Mouse (Mus musculus): ENCODE data around the gene Gltpd2. TPM values are rescaled to one million over a fixed set of nuclear protein-coding genes. Genes with fewer than 3 reads are reported as not detected.
"Not testable (repeated sequence)": the region's sequence is repeated elsewhere in the genome, so short reads cannot be mapped to it uniquely, and the experiment has no call there.

Gltpd2 gene
- polyA plus RNA-seq, 1 experiment from 2014 or later = 0.44 TPM

- WGBS = 28% methylated on average over 4 of the region's 4 CpGs
- no peak overlapping the region for H3K4me3 ChIP-seq
- DNase-seq (ENCODE audit: low spot score) = peak; percentile 63
- H3K4me1 ChIP-seq = peaks cover 19% of the 10 kb centered on the region
- H3K27me3 ChIP-seq (replicated peaks; ENCODE audit: low read depth, poor library complexity, severe bottlenecking) = peaks cover 17% of the 10 kb centered on the region
- no peaks in the 10 kb centered on the region for H3K36me3 ChIP-seq (replicated peaks)
- H3K9me3 ChIP-seq = no peaks in the 10 kb centered on the region
- no peak overlapping the region for H3K27ac ChIP-seq (replicated peaks)
Observed at GRCm38 (mm10) chr11:70506385-70506784, 12.6 kb upstream of the Gltpd2 start.

- Histone ChIP-seq H3K27me3 (replicated peaks; ENCODE audit: low read depth, poor library complexity, severe bottlenecking) (peaks cover 17% of the 10 kb centered on the region), H3K27ac (replicated peaks) (no peak overlapping the region), H3K36me3 (replicated peaks) (no peaks in the 10 kb centered on the region), H3K9me3 (no peaks in the 10 kb centered on the region), H3K4me1 (peaks cover 21% of the 10 kb centered on the region), H3K4me3 (no peak overlapping the region)
- DNase-seq (ENCODE audit: low spot score) = no peak
- WGBS = 75% methylated on average over 7 of the region's 7 CpGs
Observed at GRCm38 (mm10) chr11:70506962-70507515, 12.0 kb upstream of the Gltpd2 start.

DNA sequence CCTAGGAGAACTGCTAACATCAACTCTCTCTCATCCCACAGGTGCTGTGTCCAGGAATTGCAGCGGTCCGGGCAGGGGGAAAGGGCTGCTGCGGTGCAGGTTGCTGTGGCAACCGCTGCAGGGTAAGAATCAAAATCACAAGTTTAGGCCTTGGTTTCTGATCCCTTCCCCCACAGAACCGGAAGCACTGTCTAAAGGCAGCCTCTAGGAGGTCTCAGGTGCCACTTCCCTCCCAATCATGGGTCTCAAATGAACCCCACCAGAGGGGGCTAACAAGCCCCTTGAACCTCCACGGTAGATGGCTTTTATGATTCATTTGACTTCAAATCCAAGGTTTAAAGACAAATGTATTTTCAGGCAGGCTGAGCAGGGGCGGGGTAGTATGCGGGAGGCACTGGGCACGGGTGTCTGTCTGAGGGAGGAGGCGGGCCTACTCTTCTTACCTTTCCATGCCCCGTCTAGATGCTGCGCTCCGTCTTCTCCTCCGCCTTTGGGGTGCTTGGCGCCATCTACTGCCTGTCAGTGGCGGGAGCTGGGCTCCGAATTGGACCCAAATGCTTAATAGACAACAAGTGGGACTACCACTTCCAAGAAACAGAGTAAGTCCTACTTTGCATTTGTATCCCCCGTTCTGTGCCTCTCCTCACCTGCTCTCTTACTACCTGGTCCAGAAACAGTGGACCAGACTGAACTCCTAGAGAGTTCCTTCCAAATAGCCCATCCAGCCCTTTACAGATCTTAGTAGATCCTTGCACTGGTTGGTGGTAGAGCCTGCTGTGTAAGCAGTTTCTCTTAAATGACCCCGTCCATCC lies 9.0 kb upstream of the Gltpd2 start:
- Histone ChIP-seq H3K4me3 (peak overlapping the region; percentile 41), H3K27me3 (replicated peaks; ENCODE audit: low read depth, poor library complexity, severe bottlenecking) (peaks cover 20% of the 10 kb centered on the region), H3K4me1 (peaks cover 35% of the 10 kb centered on the region), H3K27ac (replicated peaks) (no peak overlapping the region), H3K9me3 (no peaks in the 10 kb centered on the region), H3K36me3 (replicated peaks) (no peaks in the 10 kb centered on the region)
- peak; percentile 71 for DNase-seq (ENCODE audit: low spot score)
- WGBS = 9% methylated on average over 19 of the region's 19 CpGs

DNA sequence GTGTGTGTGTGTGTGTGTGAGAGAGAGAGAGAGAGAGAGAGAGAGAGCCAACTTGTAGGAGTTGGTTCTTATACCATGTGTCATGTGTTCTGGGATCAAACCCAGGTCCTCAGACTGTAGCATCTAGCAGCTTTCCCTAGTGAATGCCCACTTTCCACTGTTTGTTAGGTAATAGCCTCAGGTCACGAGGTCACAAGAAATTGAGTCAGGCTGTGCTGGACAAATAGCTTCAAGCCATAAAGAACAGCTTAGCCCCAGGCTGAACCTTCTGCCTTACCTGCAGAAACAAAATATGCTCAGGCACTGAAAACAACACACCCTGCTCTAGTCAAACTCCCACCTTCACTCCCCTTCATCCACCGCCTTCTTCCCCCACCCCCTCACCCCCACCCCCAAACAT lies 7.8 kb upstream of the Gltpd2 start:
- WGBS = 65% methylated on average over 2 of the region's 2 CpGs
- Histone ChIP-seq H3K9me3 (no peaks in the 10 kb centered on the region), H3K4me3 (no peak overlapping the region), H3K27me3 (replicated peaks; ENCODE audit: low read depth, poor library complexity, severe bottlenecking) (peaks cover 20% of the 10 kb centered on the region), H3K4me1 (peaks cover 35% of the 10 kb centered on the region), H3K36me3 (replicated peaks) (no peaks in the 10 kb centered on the region), H3K27ac (replicated peaks) (no peak overlapping the region)
- DNase-seq (ENCODE audit: low spot score) = no peak

DNA sequence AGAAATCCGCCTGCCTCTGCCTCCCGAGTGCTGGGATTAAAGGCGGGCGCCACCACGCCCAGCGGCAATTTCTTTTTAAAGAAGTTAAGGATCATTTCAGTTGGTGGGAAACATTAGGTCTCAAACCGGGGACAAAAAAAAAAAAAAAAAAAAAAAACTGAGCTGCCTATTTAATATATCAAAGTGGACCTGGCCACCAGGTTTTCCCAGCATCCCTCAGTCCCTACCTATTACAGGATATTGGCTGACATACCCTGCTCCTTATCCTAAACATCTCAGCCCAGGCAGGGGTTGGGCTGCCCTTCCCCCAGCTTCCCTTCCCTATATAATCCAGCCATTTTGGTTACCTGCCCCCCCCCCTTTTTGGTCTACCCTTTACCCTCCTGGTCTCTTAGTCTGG lies 7.2 kb upstream of the Gltpd2 start:
- H3K9me3 ChIP-seq = no peaks in the 10 kb centered on the region
- DNase-seq (ENCODE audit: low spot score) = no peak
- no peak overlapping the region for H3K4me3 ChIP-seq
- H3K27ac ChIP-seq (replicated peaks) = no peak overlapping the region
- H3K27me3 ChIP-seq (replicated peaks; ENCODE audit: low read depth, poor library complexity, severe bottlenecking) = peaks cover 20% of the 10 kb centered on the region
- H3K36me3 ChIP-seq (replicated peaks) = no peaks in the 10 kb centered on the region
- H3K4me1 ChIP-seq = peaks cover 35% of the 10 kb centered on the region
- WGBS = 91% methylated on average over 7 of the region's 7 CpGs

DNA sequence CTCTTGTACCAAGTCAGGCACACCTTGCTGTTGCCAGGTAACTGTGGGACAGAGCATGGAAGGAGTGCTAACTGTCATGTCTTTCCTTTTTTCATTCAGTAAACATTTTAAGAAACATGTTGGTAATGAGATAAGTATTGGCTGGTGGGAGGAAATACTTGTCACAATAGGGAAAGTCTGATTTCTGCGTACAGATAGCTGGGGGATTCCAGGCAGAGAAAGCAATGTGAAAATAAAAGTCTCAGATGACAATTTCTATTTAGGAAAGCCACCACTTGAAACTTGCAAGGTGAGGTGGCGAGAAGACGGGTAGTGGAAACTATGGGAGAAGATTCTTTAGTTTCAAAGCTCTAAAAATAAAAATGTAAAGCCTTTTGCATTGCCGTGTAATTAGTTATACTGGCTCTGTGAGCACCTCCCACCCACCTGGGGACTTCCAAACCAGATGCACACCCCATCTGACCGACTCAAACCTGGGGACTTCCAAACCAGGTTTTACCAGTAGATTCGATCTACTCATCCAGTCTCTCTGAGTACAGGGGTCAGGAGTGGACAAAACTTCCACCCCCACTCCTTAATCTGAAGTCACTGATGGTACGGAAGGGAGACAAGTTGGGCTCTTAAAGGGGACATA lies 6.2 kb upstream of the Gltpd2 start:
- WGBS = 73% methylated on average over 7 of the region's 7 CpGs
- no peak for DNase-seq (ENCODE audit: low spot score)
- Histone ChIP-seq H3K4me3 (no peak overlapping the region), H3K9me3 (no peaks in the 10 kb centered on the region), H3K36me3 (replicated peaks) (no peaks in the 10 kb centered on the region), H3K4me1 (peaks cover 35% of the 10 kb centered on the region), H3K27ac (replicated peaks) (no peak overlapping the region), H3K27me3 (replicated peaks; ENCODE audit: low read depth, poor library complexity, severe bottlenecking) (peaks cover 20% of the 10 kb centered on the region)

DNA sequence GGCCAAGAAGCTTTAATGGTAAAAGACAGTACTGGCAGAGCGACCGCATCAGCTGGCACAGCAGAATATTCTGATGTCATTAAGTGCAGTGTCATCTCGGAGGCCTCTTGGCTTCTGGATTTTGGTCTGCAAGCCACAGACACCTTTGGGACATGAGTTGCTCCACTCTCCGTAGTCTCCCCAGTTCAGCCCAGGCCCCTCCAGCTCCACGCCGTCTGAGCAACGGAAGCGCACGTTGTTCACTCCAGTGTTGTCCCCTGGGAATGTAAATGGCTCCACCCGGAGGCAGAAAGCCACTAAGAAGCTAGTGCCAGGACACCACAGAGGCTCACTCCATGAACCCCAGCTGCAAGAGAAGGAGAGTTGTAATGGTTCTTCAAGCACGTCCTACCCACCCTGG lies 5.5 kb upstream of the Gltpd2 start:
- Histone ChIP-seq H3K9me3 (no peaks in the 10 kb centered on the region), H3K27me3 (replicated peaks; ENCODE audit: low read depth, poor library complexity, severe bottlenecking) (peaks cover 20% of the 10 kb centered on the region), H3K36me3 (replicated peaks) (no peaks in the 10 kb centered on the region), H3K4me3 (0 out of 2 replicates have a peak overlapping the region, but pooled peaks have one; percentile 13), H3K4me1 (peaks cover 35% of the 10 kb centered on the region), H3K27ac (replicated peaks) (0 out of 2 replicates have a peak overlapping the region, but pooled peaks have one; percentile 14)
- no peak for DNase-seq (ENCODE audit: low spot score)
- WGBS = 58% methylated on average over 11 of the region's 11 CpGs

- Histone ChIP-seq H3K36me3 (replicated peaks) (no peaks in the 10 kb centered on the region), H3K4me3 (0 out of 2 replicates have a peak within 1 kb of the TSS, but pooled peaks have one; percentile 13), H3K9me3 (no peaks in the 10 kb centered on the region), H3K4me1 (peaks cover 37% of the 10 kb centered on the region), H3K27me3 (replicated peaks; ENCODE audit: low read depth, poor library complexity, severe bottlenecking) (peaks cover 20% of the 10 kb centered on the region), H3K27ac (replicated peaks) (0 out of 2 replicates have a peak within 1 kb of the TSS, but pooled peaks have one; percentile 14)
- DNase-seq (ENCODE audit: low spot score) = no peak
- WGBS = 93% methylated on average over 7 of the region's 7 CpGs
Observed at GRCm38 (mm10) chr11:70514288-70514687, 4.7 kb upstream of the Gltpd2 start, which contains the start of gene Vmo1. TSS of gene Vmo1 (minus strand) at chr11:70514616.

GRCm38 (mm10) chr11:70516352-70516751 lies 2.6 kb upstream of the Gltpd2 start:
- H3K36me3 ChIP-seq (replicated peaks) = no peaks in the 10 kb centered on the region
- WGBS = 33% methylated on average over 2 of the region's 2 CpGs
- H3K27me3 ChIP-seq (replicated peaks; ENCODE audit: low read depth, poor library complexity, severe bottlenecking) = peaks cover 29% of the 10 kb centered on the region
- no peak overlapping the region for H3K27ac ChIP-seq (replicated peaks)
- peaks cover 32% of the 10 kb centered on the region for H3K4me1 ChIP-seq
- H3K9me3 ChIP-seq = no peaks in the 10 kb centered on the region
- DNase-seq (ENCODE audit: low spot score) = peak; percentile 29
- no peak overlapping the region for H3K4me3 ChIP-seq

DNA sequence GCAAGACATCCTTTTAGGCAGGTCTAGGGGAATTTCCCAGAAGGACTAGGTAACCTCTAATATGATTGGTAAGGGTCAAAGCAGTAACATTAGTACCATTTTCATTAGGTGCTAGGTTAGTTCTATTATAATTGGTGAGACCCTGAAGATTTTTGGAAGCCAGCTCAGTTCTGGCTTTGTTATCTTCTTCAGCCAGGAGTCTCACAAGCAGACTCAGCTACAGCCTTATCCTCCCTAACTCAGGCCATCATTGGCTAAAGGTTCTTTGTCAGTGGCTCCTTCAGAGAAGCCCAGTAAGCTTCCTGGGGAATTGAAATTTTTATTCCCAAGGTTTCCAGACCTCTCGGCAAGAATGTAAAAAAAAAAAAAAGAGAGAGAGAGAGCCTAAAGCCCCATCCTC lies 560 bp upstream of the Gltpd2 start:
- 50% methylated on average over 1 of the region's 1 CpGs for WGBS

GRCm38 (mm10) chr11:70520178-70520769 lies 1.3 kb downstream of the Gltpd2 start:
- Histone ChIP-seq H3K27me3 (replicated peaks; ENCODE audit: low read depth, poor library complexity, severe bottlenecking) (peaks cover 27% of the 10 kb centered on the region), H3K4me3 (peak overlapping the region; percentile 48), H3K27ac (replicated peaks) (peak overlapping the region; percentile 79), H3K9me3 (no peaks in the 10 kb centered on the region), H3K36me3 (replicated peaks) (no peaks in the 10 kb centered on the region), H3K4me1 (peaks cover 15% of the 10 kb centered on the region)
- WGBS = 9% methylated on average over 41 of the region's 41 CpGs
- peak; percentile 71 for DNase-seq (ENCODE audit: low spot score)

More for the DNA sequence above, 560 bp upstream of the Gltpd2 start:
- no peak overlapping the region for H3K27ac ChIP-seq (replicated peaks)
- H3K4me1 ChIP-seq = peaks cover 23% of the 10 kb centered on the region
- H3K9me3 ChIP-seq = no peaks in the 10 kb centered on the region
- H3K4me3 ChIP-seq = no peak overlapping the region
- H3K36me3 ChIP-seq (replicated peaks) = no peaks in the 10 kb centered on the region
- no peak for DNase-seq (ENCODE audit: low spot score)
- peaks cover 29% of the 10 kb centered on the region for H3K27me3 ChIP-seq (replicated peaks; ENCODE audit: low read depth, poor library complexity, severe bottlenecking)

GRCm38 (mm10) chr11:70523306-70523989 lies 4.5 kb downstream of the Gltpd2 start:
- WGBS = 89% methylated on average over 8 of the region's 8 CpGs
- H3K4me3 ChIP-seq; H3K27ac ChIP-seq (replicated peaks); H3K9me3 ChIP-seq: not testable (repeated sequence)
- Histone ChIP-seq H3K27me3 (replicated peaks; ENCODE audit: low read depth, poor library complexity, severe bottlenecking) (peaks cover 27% of the 10 kb centered on the region), H3K4me1 (peaks cover 24% of the 10 kb centered on the region), H3K36me3 (replicated peaks) (peaks cover 24% of the 10 kb centered on the region)
- peak; percentile 51 for DNase-seq (ENCODE audit: low spot score)
